Mouse (Mus musculus): ENCODE data around the gene Ccdc59. TPM values are rescaled to one million over a fixed set of nuclear protein-coding genes. Genes with fewer than 3 reads are reported as not detected.

Gene Ccdc59
- 54.7 TPM for polyA plus RNA-seq (2014; fragmentation: Illumina TruSeq; extraction: RNeasy Lipid Tissue Mini Kit (QIAGEN cat#74804))

GRCm38 (mm10) chr10:105840928-105841888, at the start of gene Ccdc59, which contains the start of gene Mettl25:
Gene Ccdc59, plus strand, starts transcription at chr10:105841067.
Gene Mettl25, minus strand, starts transcription at chr10:105841380.

Other genes starting within 250 kb of the Ccdc59 start
- 12.6 TPM for gene Mettl25, start 313 bp downstream of the Ccdc59 start, polyA plus RNA-seq (2014; fragmentation: Illumina TruSeq; extraction: RNeasy Lipid Tissue Mini Kit (QIAGEN cat#74804))